Mouse (Mus musculus) adrenal gland, adult 10 weeks (tissue): Measurements from ENCODE around the gene Coq8b. TPM values are rescaled to one million over a fixed set of nuclear protein-coding genes. Genes with fewer than 3 reads are reported as not detected.

Experiments
- polyA plus RNA-seq: library from polyadenylated mRNA; stranded (reverse); fragments of 350-450 nt; fragmentation: Illumina TruSeq; extraction: RNeasy Lipid Tissue Mini Kit (QIAGEN cat#74804); gene quantifications from one replicate; pipeline ENCODE4 v1.2.3, GENCODE M21; 2014; ENCODE audit warnings: low read depth, low replicate concordance

Coq8b gene
- 1.8 TPM for polyA plus RNA-seq

GRCm38 (mm10) chr7:27232781-27233281 lies at the start of gene Coq8b:
Gene Coq8b, plus strand, starts transcription at chr7:27233023.

GRCm38 (mm10) chr7:27195681-27196611 lies 36.9 kb upstream of the Coq8b start, which contains the start of the genes BC024978 and Snrpa:
Gene BC024978, plus strand, starts transcription at chr7:27195781.
Gene Snrpa, minus strand, starts transcription at chr7:27196271.

GRCm38 (mm10) chr7:27228281-27228821 lies 4.5 kb upstream of the Coq8b start, which contains the start of gene Itpkc:
Gene Itpkc, minus strand, starts transcription at chr7:27228661.

GRCm38 (mm10) chr7:27258205-27258899 lies 25.5 kb downstream of the Coq8b start, which contains the start of gene Numbl:
Gene Numbl, plus strand, starts transcription at chr7:27258433.

Other genes starting within 250 kb of the Coq8b start
- not detected for gene Cyp2a12, start 203.9 kb upstream of the Coq8b start, polyA plus RNA-seq
- 70.2 TPM for gene Cyp2f2, start 113.1 kb upstream of the Coq8b start, polyA plus RNA-seq
- not detected for gene Cyp2t4, start 79.3 kb upstream of the Coq8b start, polyA plus RNA-seq
- gene Egln2, start 66.2 kb upstream of the Coq8b start, polyA plus RNA-seq, result 6.1 TPM
- 2.9 TPM for gene Rab4b, start 54.1 kb upstream of the Coq8b start, polyA plus RNA-seq
- gene Gm21983, start 51.9 kb upstream of the Coq8b start, polyA plus RNA-seq, result not detected
- gene Mia, start 51.9 kb upstream of the Coq8b start, polyA plus RNA-seq, result not detected
- gene BC024978, start 37.2 kb upstream of the Coq8b start, polyA plus RNA-seq, result 15.8 TPM
- 7.7 TPM for gene Snrpa, start 36.8 kb upstream of the Coq8b start, polyA plus RNA-seq
- 0.58 TPM for gene Itpkc, start 4.4 kb upstream of the Coq8b start, polyA plus RNA-seq
- 0.35 TPM for gene Numbl, start 25.4 kb downstream of the Coq8b start, polyA plus RNA-seq
- gene Ltbp4, start 104.7 kb downstream of the Coq8b start, polyA plus RNA-seq, result 1.6 TPM
- gene Shkbp1, start 123.0 kb downstream of the Coq8b start, polyA plus RNA-seq, result 0.99 TPM
- gene Gm20479, start 124.4 kb downstream of the Coq8b start, polyA plus RNA-seq, result not detected
- gene Sptbn4, start 214.7 kb downstream of the Coq8b start, polyA plus RNA-seq, result not detected
- gene Blvrb, start 215.0 kb downstream of the Coq8b start, polyA plus RNA-seq, result 1.6 TPM
- gene Sertad3, start 240.7 kb downstream of the Coq8b start, polyA plus RNA-seq, result 2.0 TPM